Mouse (Mus musculus) megakaryocyte, adult 5-6 weeks (primary cell): ENCODE measurements around the gene Cd8a. TPM values are rescaled to one million over a fixed set of nuclear protein-coding genes. Genes with fewer than 3 reads are reported as not detected.

ENCODE experiments used
- total RNA-seq, 2 experiments: library from RNA; stranded (forward) in 1 of 2; stranded (reverse) in 1 of 2; fragments of 153-499, 151-499 nt in 1 of 2; fragments of 221-1000, 200-1000 nt in 1 of 2; gene quantifications; 2 replicates each; pipeline versions ENCODE4 v1.2.3 to v1.2.4; 2015 to 2017

Gene Cd8a
- total RNA-seq, 2 experiments from 2014 or later: 0.22 TPM; not detected in 1

Other genes with a start within 250 kb of the Cd8a start
- 0.68 TPM in 1 of 2 replicates, not detected in the other for gene Thnsl2, start 229.0 kb upstream of the Cd8a start, total RNA-seq (2015)
- gene Thnsl2, start 229.0 kb upstream of the Cd8a start, total RNA-seq (2017): 0.08 TPM in 1 of 2 replicates, not detected in the other
- not detected in 2 replicates for gene Fabp1, start 173.6 kb upstream of the Cd8a start, total RNA-seq (2015)
- not detected in 2 replicates for gene Fabp1, start 173.6 kb upstream of the Cd8a start, total RNA-seq (2017)
- gene Krcc1, start 101.8 kb upstream of the Cd8a start, total RNA-seq (2015): 88.0 and 114 TPM in 2 replicates
- 124 and 139 TPM in 2 replicates for gene Krcc1, start 101.8 kb upstream of the Cd8a start, total RNA-seq (2017)
- not detected in 2 replicates for gene Smyd1, start 51.2 kb upstream of the Cd8a start, total RNA-seq (2015)
- not detected in 2 replicates for gene Smyd1, start 51.2 kb upstream of the Cd8a start, total RNA-seq (2017)
- gene Cd8b1, start 50.6 kb upstream of the Cd8a start, total RNA-seq (2015): 0.20 TPM in 1 of 2 replicates, not detected in the other
- not detected in 2 replicates for gene Cd8b1, start 50.6 kb upstream of the Cd8a start, total RNA-seq (2017)
- gene Rmnd5a, start 67.2 kb downstream of the Cd8a start, total RNA-seq (2015): 40.7 and 40.9 TPM in 2 replicates
- gene Rmnd5a, start 67.2 kb downstream of the Cd8a start, total RNA-seq (2017): 49.8 and 52.5 TPM in 2 replicates
- 14.6 and 17.5 TPM in 2 replicates for gene Rnf103, start 120.5 kb downstream of the Cd8a start, total RNA-seq (2015)
- 16.4 and 18.5 TPM in 2 replicates for gene Rnf103, start 120.5 kb downstream of the Cd8a start, total RNA-seq (2017)
- 45.7 and 54.8 TPM in 2 replicates for gene Chmp3, start 170.4 kb downstream of the Cd8a start, total RNA-seq (2015)
- gene Chmp3, start 170.4 kb downstream of the Cd8a start, total RNA-seq (2017): 172 and 215 TPM in 2 replicates